Mouse (Mus musculus) liver, embryonic 14.5 days (tissue): Measurements from ENCODE around the gene Anxa9.
A peak's percentile ranks its signal among the peaks of the same experiment; 100 is the strongest.

Experiments
- CTCF ChIP-seq: IDR thresholded peaks from 2 replicates; pipeline ENCODE4 v1.5.1; 2016; ENCODE audit warnings: antibody characterized with exemption, low read depth, control low read depth
- EP300 ChIP-seq: IDR thresholded peaks from 2 replicates; pipeline ENCODE4 v1.6.1; 2016; ENCODE audit warnings: antibody characterized with exemption, low read depth

DNA sequence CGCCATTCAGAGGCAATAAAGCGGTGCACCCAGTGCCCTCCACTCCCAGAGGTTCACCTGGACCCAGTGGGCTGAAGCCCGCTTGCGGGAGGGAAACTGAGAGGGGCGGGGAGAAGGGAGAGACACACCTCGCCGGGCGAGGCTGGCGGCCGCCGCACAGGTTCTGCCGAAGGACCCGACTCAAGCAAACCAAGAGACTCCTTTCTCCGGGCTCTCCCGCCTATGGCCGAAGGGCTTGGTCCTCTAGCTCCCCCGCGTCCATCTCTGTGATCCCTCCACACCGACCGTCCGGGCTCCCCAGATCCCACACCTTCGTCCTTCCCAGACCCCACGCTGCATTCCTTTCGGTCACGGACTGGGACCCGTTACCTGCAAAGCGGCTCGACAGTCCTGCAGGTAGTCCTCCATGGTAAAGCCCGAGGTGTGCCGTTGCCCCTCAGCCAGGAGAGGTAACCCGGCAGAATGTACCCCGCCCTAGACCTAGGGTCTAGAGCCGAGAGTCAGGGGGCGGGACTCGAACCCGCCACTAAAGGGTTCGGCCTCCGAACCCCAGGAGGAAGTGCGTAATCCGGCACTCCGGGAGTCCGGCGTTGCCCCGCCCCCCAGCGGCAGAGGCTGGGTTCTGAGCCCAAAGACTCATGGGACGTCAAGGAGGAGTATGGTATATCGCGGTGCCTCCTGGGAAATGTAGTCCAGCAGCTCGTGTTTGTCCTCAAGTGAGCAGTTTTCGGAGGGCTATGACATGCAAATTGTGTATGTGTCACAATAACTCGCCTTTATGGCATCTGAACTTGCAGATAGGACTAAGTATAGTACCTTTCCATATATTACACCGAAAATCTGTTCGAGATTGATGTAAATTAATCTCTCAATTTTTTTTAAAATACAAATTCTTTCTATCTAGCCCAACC lies 25.5 kb downstream of the Anxa9 start, which contains the start of the genes Mindy1 and Prune1:
- TF ChIP-seq CTCF (peak; percentile 69), EP300 (no peak)
